Comparison of ENCODE assay signal across 16 mouse cellular contexts in the genomic region with DNA sequence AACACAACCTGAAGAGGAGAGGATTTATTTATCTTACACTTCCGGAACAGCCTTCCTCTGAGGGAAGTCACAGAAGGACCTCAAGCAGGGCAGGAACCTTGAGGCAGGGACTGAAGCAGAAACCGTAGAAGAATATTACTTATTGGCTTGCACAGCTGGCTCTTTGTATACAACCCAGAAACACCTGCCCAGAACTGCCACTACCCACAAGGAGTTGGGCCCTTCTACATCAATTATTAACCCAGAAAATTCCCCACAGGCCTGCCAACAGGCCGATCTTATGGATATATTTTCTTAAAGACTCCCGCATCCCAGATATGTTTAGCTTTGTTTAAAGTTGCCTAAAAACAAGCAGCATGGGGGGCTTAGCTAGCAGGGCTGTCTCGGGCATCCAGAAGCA.
"Had no signal": no experiment of that assay in that cellular context is flagged by ENCODE, and none has a peak within 500 bp of the region (broad histone marks: within the 10 kb centered on the region; RNA-seq: fewer than 3 reads in every experiment).

No protein-coding gene starts in this region.

- H3K27me3 ChIP-seq: neural tube, embryonic 13.5 days; neural tube, embryonic 15.5 days; stomach, embryonic 15.5 days had no signal

- H3K27ac ChIP-seq: neural tube, embryonic 13.5 days; neural tube, embryonic 15.5 days; stomach, embryonic 15.5 days; stomach, postnatal 0 days had no signal

- H3K4me3 ChIP-seq: neural tube, embryonic 13.5 days; neural tube, embryonic 15.5 days; stomach, embryonic 15.5 days had no signal

- H3K36me3 ChIP-seq: neural tube, embryonic 13.5 days; neural tube, embryonic 15.5 days; stomach, embryonic 15.5 days had no signal

- H3K4me1 ChIP-seq: neural tube, embryonic 13.5 days; neural tube, embryonic 15.5 days; stomach, embryonic 15.5 days had no signal

- H3K9me3 ChIP-seq: neural tube, embryonic 13.5 days; neural tube, embryonic 15.5 days; stomach, embryonic 15.5 days had no signal

- H3K9ac ChIP-seq: neural tube, embryonic 13.5 days; neural tube, embryonic 15.5 days; stomach, embryonic 15.5 days had no signal

- DNase-seq: retina, postnatal 1 day; right cerebral cortex, adult 18-20 months; right cerebral cortex, postnatal 14 days; right cerebral cortex, postnatal 25 days; right cerebral cortex, postnatal 4 days; spleen, adult 18-20 months; thymus, adult 18-20 months; thymus, adult 2 months; thymus, postnatal 14 days; thymus, postnatal 25 days; thymus, postnatal 36 days; thymus, postnatal 4 days had no signal

- H3K4me2 ChIP-seq: neural tube, embryonic 13.5 days; neural tube, embryonic 15.5 days; stomach, embryonic 15.5 days had no signal
